Comparison of ENCODE assay signal across 9 mouse cellular contexts in the genomic region with DNA sequence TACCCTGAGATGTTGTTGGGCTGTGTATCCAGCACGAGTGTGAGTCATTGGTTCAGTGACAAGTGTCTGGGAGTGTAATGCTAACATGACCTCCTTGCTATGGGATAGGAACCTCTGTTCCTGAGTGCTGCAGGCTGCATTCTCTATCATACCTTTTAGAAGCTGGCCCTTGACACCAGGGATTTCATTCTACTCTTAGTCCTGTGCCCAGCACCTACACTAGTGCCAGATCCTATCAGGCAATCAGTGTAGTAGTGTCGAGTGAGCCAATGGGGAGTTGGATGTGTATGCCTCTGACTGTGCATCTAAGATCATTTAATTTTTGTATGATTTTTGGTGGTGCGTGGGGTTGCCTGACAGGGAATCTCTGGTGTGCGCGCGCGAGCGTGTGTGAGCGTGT. TPM values are rescaled to one million over a fixed set of nuclear protein-coding genes. Genes with fewer than 3 reads are reported as not detected.
DNase-seq lines count a peak whose midpoint lies in the region; ATAC-seq and TF ChIP-seq lines count a peak whose summit lies in the region.
"Had no signal": no experiment of that assay in that cellular context is flagged by ENCODE, and none has a peak within 500 bp of the region (broad histone marks: within the 10 kb centered on the region; RNA-seq: fewer than 3 reads in every experiment).

No protein-coding gene starts in this region.

- no peaks in the 10 kb centered on the region for H3K36me3 ChIP-seq in liver, embryonic 12.5 days
- no peaks in the 10 kb centered on the region for H3K36me3 ChIP-seq in liver, postnatal 0 days (replicated peaks; ENCODE audit: insufficient read depth, low read length)
- no peaks in the 10 kb centered on the region for H3K36me3 ChIP-seq in forebrain, embryonic 11.5 days (ENCODE audit: control insufficient read depth, insufficient read depth, low read length)
- H3K36me3 ChIP-seq in hindbrain, postnatal 0 days (ENCODE audit: insufficient read depth, low read length), result no peaks in the 10 kb centered on the region
- H3K36me3 ChIP-seq in neural tube, embryonic 14.5 days (ENCODE audit: control insufficient read depth, insufficient read depth, low read length), result no peaks in the 10 kb centered on the region

- H3K4me1 ChIP-seq in liver, embryonic 12.5 days, result peaks cover 22% of the 10 kb centered on the region
- H3K4me1 ChIP-seq in liver, postnatal 0 days (ENCODE audit: insufficient read depth), result 0 out of 2 replicates have a peak, but pooled peaks cover 4% of the 10 kb centered on the region
- H3K4me1 ChIP-seq in forebrain, embryonic 11.5 days (replicated peaks; ENCODE audit: control insufficient read depth, insufficient read depth, low read length), result peaks cover 20% of the 10 kb centered on the region; the same call in 1 of the 2 replicates
- H3K4me1 ChIP-seq in hindbrain, postnatal 0 days (ENCODE audit: insufficient read depth, low read length), result no peaks in the 10 kb centered on the region; the same call in 1 of the 2 replicates
- H3K4me1 ChIP-seq in neural tube, embryonic 14.5 days (ENCODE audit: control insufficient read depth, insufficient read depth, low read length), result peaks cover 20% of the 10 kb centered on the region; the same call in 1 of the 2 replicates

- DNase-seq in liver, postnatal 0 days, result no peak
- DNase-seq in forebrain, embryonic 11.5 days (ENCODE audit: low spot score), result no peak
- DNase-seq in hindbrain, postnatal 0 days (ENCODE audit: low spot score), result no peak
- DNase-seq in thymus, postnatal 10 days (ENCODE audit: low spot score in 2 of 2), result no peak
- DNase-seq: heart, adult 11 months had no signal

- H3K4me2 ChIP-seq in liver, embryonic 12.5 days, result peak overlapping the region; percentile 63
- no peak overlapping the region for H3K4me2 ChIP-seq in liver, postnatal 0 days (ENCODE audit: low read depth, low read length)
- H3K4me2 ChIP-seq in forebrain, embryonic 11.5 days (ENCODE audit: low read depth, low read length, severe bottlenecking), result peak overlapping the region; percentile 81
- H3K4me2 ChIP-seq in hindbrain, postnatal 0 days (ENCODE audit: low read depth, low read length), result peak overlapping the region; percentile 66
- peak overlapping the region; percentile 94 for H3K4me2 ChIP-seq in neural tube, embryonic 14.5 days (ENCODE audit: low read depth, low read length)

- peak; percentile 21; the same call in 1 of the 2 replicates for ATAC-seq in liver, embryonic 12.5 days
- no peak for ATAC-seq in liver, postnatal 0 days
- no peak for ATAC-seq in forebrain, embryonic 11.5 days (replicated peaks; ENCODE audit: low FRiP score)
- ATAC-seq in hindbrain, postnatal 0 days, result no peak
- ATAC-seq in neural tube, embryonic 14.5 days (ENCODE audit: low read depth), result no peak
- no peak for ATAC-seq in megakaryocyte-erythroid progenitor cell, adult 5-6 weeks (replicated peaks; ENCODE audit: low FRiP score, low TSS enrichment, poor library complexity, severe bottlenecking)

- no peak for TF ChIP-seq EP300 in liver, postnatal 0 days (IDR thresholded peaks at IDR 0.05; ENCODE audit: low read depth)

- no peak overlapping the region for H3K9ac ChIP-seq in liver, embryonic 12.5 days
- no peak overlapping the region for H3K9ac ChIP-seq in liver, postnatal 0 days (replicated peaks)
- H3K9ac ChIP-seq in forebrain, embryonic 11.5 days (ENCODE audit: low read length), result peak overlapping the region; percentile 27; the same call in 1 of the 2 replicates
- H3K9ac ChIP-seq in hindbrain, postnatal 0 days (replicated peaks; ENCODE audit: low read length), result peak overlapping the region; percentile 82
- peak overlapping the region; percentile 83 for H3K9ac ChIP-seq in neural tube, embryonic 14.5 days (replicated peaks; ENCODE audit: low read depth, low read length)

- WGBS in liver, embryonic 12.5 days (ENCODE audit: insufficient replicate concordance), result 13% methylated on average over 9 of the region's 9 CpGs
- WGBS in liver, postnatal 0 days (ENCODE audit: insufficient replicate concordance), result 15% methylated on average over 9 of the region's 9 CpGs
- WGBS in forebrain, embryonic 11.5 days, result 15% methylated on average over 9 of the region's 9 CpGs
- 7% methylated on average over 9 of the region's 9 CpGs for WGBS in hindbrain, postnatal 0 days
- 6% methylated on average over 9 of the region's 9 CpGs for WGBS in neural tube, embryonic 14.5 days

- H3K27ac ChIP-seq in liver, embryonic 12.5 days, result no peak overlapping the region
- no peak overlapping the region for H3K27ac ChIP-seq in liver, postnatal 0 days (ENCODE audit: low read depth)
- no peak overlapping the region for H3K27ac ChIP-seq in forebrain, embryonic 11.5 days (ENCODE audit: low read depth, low read length)
- peak overlapping the region; percentile 75 for H3K27ac ChIP-seq in hindbrain, postnatal 0 days
- H3K27ac ChIP-seq in neural tube, embryonic 14.5 days (ENCODE audit: low read depth, low read length), result peak overlapping the region; percentile 80

- peaks cover 71% of the 10 kb centered on the region for H3K27me3 ChIP-seq in liver, embryonic 12.5 days (replicated peaks)
- H3K27me3 ChIP-seq in liver, postnatal 0 days (ENCODE audit: insufficient read depth, low read length), result peaks cover 61% of the 10 kb centered on the region
- peaks cover 54% of the 10 kb centered on the region for H3K27me3 ChIP-seq in forebrain, embryonic 11.5 days (ENCODE audit: control insufficient read depth, insufficient read depth, low read length)
- H3K27me3 ChIP-seq in hindbrain, postnatal 0 days (ENCODE audit: insufficient read depth, low read length), result no peaks in the 10 kb centered on the region
- peaks cover 6% of the 10 kb centered on the region; the same call in 1 of the 2 replicates for H3K27me3 ChIP-seq in neural tube, embryonic 14.5 days (ENCODE audit: control insufficient read depth, insufficient read depth, low read length)

- no peaks in the 10 kb centered on the region; the same call in 1 of the 2 replicates for H3K9me3 ChIP-seq in liver, embryonic 12.5 days (replicated peaks)
- H3K9me3 ChIP-seq in liver, postnatal 0 days (ENCODE audit: low read length), result no peaks in the 10 kb centered on the region
- H3K9me3 ChIP-seq in forebrain, embryonic 11.5 days (ENCODE audit: control insufficient read depth, low read length), result no peaks in the 10 kb centered on the region
- H3K9me3 ChIP-seq in hindbrain, postnatal 0 days (ENCODE audit: low read length), result no peaks in the 10 kb centered on the region
- no peaks in the 10 kb centered on the region for H3K9me3 ChIP-seq in neural tube, embryonic 14.5 days (ENCODE audit: control insufficient read depth, low read length)

- TF ChIP-seq CTCF in liver, postnatal 0 days (IDR thresholded peaks at IDR 0.05; ENCODE audit: low read depth), result no peak
- no peak for TF ChIP-seq CTCF in hindbrain, postnatal 0 days (IDR thresholded peaks at IDR 0.05; ENCODE audit: low read depth)

- no peak overlapping the region for H3K4me3 ChIP-seq in liver, embryonic 12.5 days
- H3K4me3 ChIP-seq in liver, postnatal 0 days (ENCODE audit: low read depth, low read length), result no peak overlapping the region
- H3K4me3 ChIP-seq in forebrain, embryonic 11.5 days (ENCODE audit: low read depth, low read length), result peak overlapping the region; percentile 43
- peak overlapping the region; percentile 76 for H3K4me3 ChIP-seq in hindbrain, postnatal 0 days (ENCODE audit: low read length)
- peak overlapping the region; percentile 81 for H3K4me3 ChIP-seq in neural tube, embryonic 14.5 days (ENCODE audit: low read depth, low read length)
- H3K4me3 ChIP-seq: megakaryocyte, embryonic 14.5 days had no signal

RNA-seq across cellular contexts. Expression of a gene that starts 0.5 kb away (rescaled TPM):
- 2.4 and 2.7 TPM in 2 replicates for polyA plus RNA-seq in liver, embryonic 12.5 days (2016; fragmentation: Nextera tagmentation; extraction: Ambion mirVana)
- polyA plus RNA-seq in liver, postnatal 0 days (2015; fragmentation: Nextera tagmentation; extraction: Ambion mirVana), result 0.06 and 0.13 TPM in 2 replicates
- 241 and 272 TPM in 2 replicates for polyA plus RNA-seq in forebrain, embryonic 11.5 days (2014; fragmentation: Nextera tagmentation; extraction: Ambion mirVana)
- total RNA-seq in hindbrain, postnatal 0 days (2014; rRNA removed), result 1,015 and 1,414 TPM in 2 replicates
- polyA plus RNA-seq in hindbrain, postnatal 0 days (2015; fragmentation: Nextera tagmentation; extraction: Ambion mirVana), result 607 and 697 TPM in 2 replicates
- polyA plus RNA-seq in neural tube, embryonic 14.5 days (2014; fragmentation: Nextera tagmentation; extraction: Ambion mirVana), result 908 and 937 TPM in 2 replicates
- not detected in 2 replicates for total RNA-seq in megakaryocyte-erythroid progenitor cell, adult 5-6 weeks (2014; fragmentation: Nextera tagmentation)
- not detected in 2 replicates for total RNA-seq in megakaryocyte-erythroid progenitor cell, adult 5-6 weeks (2017)

Comparison
In these comparisons a context has a peak if more than half of its experiments do, and no peak if none do; other contexts are left out.
1. H3K27ac ChIP-seq: peak in hindbrain, postnatal 0 days (single experiment) and neural tube, embryonic 14.5 days (single experiment); none in liver, embryonic 12.5 days (single experiment), liver, postnatal 0 days (single experiment) and forebrain, embryonic 11.5 days (single experiment).
2. H3K4me3 ChIP-seq: peak in forebrain, embryonic 11.5 days (single experiment), hindbrain, postnatal 0 days (single experiment) and neural tube, embryonic 14.5 days (single experiment); none in liver, embryonic 12.5 days (single experiment) and liver, postnatal 0 days (single experiment).
3. H3K9ac ChIP-seq: peak in forebrain, embryonic 11.5 days (single experiment), hindbrain, postnatal 0 days (single experiment) and neural tube, embryonic 14.5 days (single experiment); none in liver, embryonic 12.5 days (single experiment) and liver, postnatal 0 days (single experiment).
4. RNA of a gene that starts 0.5 kb away (polyA plus RNA-seq): 908 to 937 TPM in neural tube, embryonic 14.5 days, 607 to 697 TPM in hindbrain, postnatal 0 days and 241 to 272 TPM in forebrain, embryonic 11.5 days; 2.4 to 2.7 TPM in liver, embryonic 12.5 days and 0.06 to 0.13 TPM in liver, postnatal 0 days; every median in the first group is over 10 times any median in the second.